Mouse (Mus musculus) intestine, embryonic 16.5 days (tissue): ENCODE measurements around the gene Actc1. TPM values are rescaled to one million over a fixed set of nuclear protein-coding genes. Genes with fewer than 3 reads are reported as not detected.

Source experiments
- ATAC-seq: fragments of 200-750 bp; cut with Nextera tagmentation; 2 replicates; pipeline ENCODE4 v1.8.0; 2017; ENCODE audit warnings: moderate TSS enrichment, moderate library complexity
- H3K27ac ChIP-seq: fragments of 300-500 bp; sonication (generic); 2 replicates; pipeline ENCODE4 v1.5.1; 2014; ENCODE audit warnings: mild to moderate bottlenecking, low read length
- H3K27me3 ChIP-seq: fragments of 300-500 bp; sonication (generic); replicated peaks from 2 replicates; pipeline ENCODE4 v1.6.1; 2014; ENCODE audit warnings: low read length, control low read depth, mixed read lengths; ENCODE audit not compliant: control insufficient read depth, insufficient read depth
- H3K36me3 ChIP-seq: fragments of 300-500 bp; sonication (generic); 2 replicates; pipeline ENCODE4 v1.6.1; 2014; ENCODE audit warnings: low read length, control low read depth; ENCODE audit not compliant: control insufficient read depth, insufficient read depth
- H3K4me1 ChIP-seq: fragments of 300-500 bp; sonication (generic); 2 replicates; pipeline ENCODE4 v1.6.1; 2014; ENCODE audit warnings: low read length, control low read depth, mixed read lengths; ENCODE audit not compliant: control insufficient read depth, insufficient read depth
- H3K4me2 ChIP-seq: fragments of 300-500 bp; sonication (generic); 2 replicates; pipeline ENCODE4 v1.6.1; 2014; ENCODE audit warnings: low read depth, low read length, control low read depth
- H3K4me3 ChIP-seq: fragments of 300-500 bp; sonication (generic); 2 replicates; pipeline ENCODE4 v1.5.1; 2014; ENCODE audit warnings: mild to moderate bottlenecking, low read length
- H3K9ac ChIP-seq: fragments of 300-500 bp; sonication (generic); 2 replicates; pipeline ENCODE4 v1.6.1; 2014; ENCODE audit warnings: low read depth, low read length
- H3K9me3 ChIP-seq: fragments of 300-500 bp; sonication (generic); 2 replicates; pipeline ENCODE4 v1.6.1; 2016; ENCODE audit warnings: low read length, control low read depth; ENCODE audit not compliant: control insufficient read depth
- WGBS: fragments of 180-500 bp; shearing (Covaris S2); extraction: QIAGEN DNeasy Blood & Tissue Kit; methylation state at CpG from one replicate; pipeline ENCODE4 v1.1.7; 2014; 5-methylcytosine and 5-hydroxymethylcytosine counted together
- polyA plus RNA-seq: library from polyadenylated mRNA; unstranded; fragments of >200 nt; fragmentation: Nextera tagmentation; extraction: Ambion mirVana; gene quantifications from 2 replicates; pipeline ENCODE4 v1.2.1, GENCODE M21; 2015

Gene Actc1
- polyA plus RNA-seq, 1 experiment from 2014 or later: 41.1 TPM

GRCm38 (mm10) chr2:114093577-114093976 lies 40.2 kb upstream of the Actc1 start:
- Histone ChIP-seq H3K4me3 (no peak overlapping the region), H3K27me3 (no peaks in the 10 kb centered on the region), H3K36me3 (no peaks in the 10 kb centered on the region), H3K4me1 (no peaks in the 10 kb centered on the region), H3K27ac (no peak overlapping the region), H3K9ac (no peak overlapping the region), H3K4me2 (no peak overlapping the region), H3K9me3 (no peaks in the 10 kb centered on the region)
- no peak for ATAC-seq
- WGBS: 63% methylated on average over 9 of the region's 9 CpGs

DNA sequence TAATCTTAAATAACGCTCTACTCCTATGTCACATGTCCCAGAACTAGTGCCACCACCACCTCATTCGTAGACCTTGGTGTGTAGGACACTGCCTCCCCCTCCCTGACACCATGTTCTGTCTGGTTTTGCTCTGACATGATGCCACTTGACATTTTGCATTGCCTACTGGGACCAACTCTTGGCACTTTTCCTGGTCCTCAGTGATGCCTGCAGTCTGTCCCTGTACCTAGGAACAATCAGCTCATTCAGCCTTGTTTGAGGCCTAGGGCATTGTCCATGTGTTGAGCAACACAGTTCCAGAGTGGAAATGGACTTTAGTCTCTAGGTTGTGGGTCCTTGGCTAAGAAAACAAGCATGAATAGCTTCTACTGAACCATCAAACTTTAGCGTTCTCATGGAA lies 36.5 kb upstream of the Actc1 start:
- Histone ChIP-seq H3K4me2 (no peak overlapping the region), H3K4me1 (no peaks in the 10 kb centered on the region), H3K36me3 (no peaks in the 10 kb centered on the region), H3K9me3 (no peaks in the 10 kb centered on the region), H3K4me3 (no peak overlapping the region), H3K27ac (no peak overlapping the region), H3K9ac (no peak overlapping the region), H3K27me3 (no peaks in the 10 kb centered on the region)
- WGBS: 84% methylated on average over 3 of the region's 3 CpGs
- ATAC-seq: peak; percentile 73

- Histone ChIP-seq H3K9ac (no peak overlapping the region), H3K4me1 (no peaks in the 10 kb centered on the region), H3K36me3 (no peaks in the 10 kb centered on the region), H3K4me3 (no peak overlapping the region), H3K9me3 (no peaks in the 10 kb centered on the region), H3K27me3 (no peaks in the 10 kb centered on the region), H3K27ac (no peak overlapping the region), H3K4me2 (no peak overlapping the region)
- WGBS: 72% methylated on average over 1 of the region's 1 CpGs
- ATAC-seq: no peak
Measured at GRCm38 (mm10) chr2:114087271-114087670, 33.9 kb upstream of the Actc1 start.

GRCm38 (mm10) chr2:114071876-114072275 lies 18.5 kb upstream of the Actc1 start:
- H3K4me1 ChIP-seq: no peaks in the 10 kb centered on the region
- H3K4me2 ChIP-seq: no peak overlapping the region
- no peak overlapping the region for H3K27ac ChIP-seq
- H3K9me3 ChIP-seq: no peaks in the 10 kb centered on the region
- no peaks in the 10 kb centered on the region for H3K27me3 ChIP-seq
- no peak overlapping the region for H3K4me3 ChIP-seq
- H3K36me3 ChIP-seq: no peaks in the 10 kb centered on the region
- WGBS: 88% methylated on average over 2 of the region's 2 CpGs
- H3K9ac ChIP-seq: no peak overlapping the region
- ATAC-seq: no peak

DNA sequence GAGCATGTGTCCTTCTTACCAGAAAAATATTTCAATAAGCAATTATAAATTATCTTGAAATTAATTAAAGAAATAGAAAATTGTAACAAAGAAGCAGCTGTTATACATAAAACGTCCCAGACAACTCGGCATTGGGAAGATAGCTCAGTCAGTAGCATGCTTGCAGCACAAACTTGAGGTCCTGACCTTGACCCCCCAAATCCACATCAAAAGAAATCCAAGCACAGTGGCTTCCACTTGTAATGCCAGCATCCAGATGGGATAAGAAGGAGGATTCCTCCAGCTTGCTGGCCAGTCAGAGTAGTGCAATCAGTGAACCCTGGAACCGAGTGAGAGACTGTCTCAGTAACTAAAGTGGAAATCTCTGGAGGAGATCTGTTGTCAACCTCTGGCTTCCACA lies 12.9 kb upstream of the Actc1 start:
- Histone ChIP-seq H3K27ac (no peak overlapping the region), H3K4me2 (no peak overlapping the region), H3K9me3 (no peaks in the 10 kb centered on the region), H3K27me3 (no peaks in the 10 kb centered on the region), H3K4me1 (no peaks in the 10 kb centered on the region), H3K4me3 (no peak overlapping the region), H3K36me3 (no peaks in the 10 kb centered on the region), H3K9ac (no peak overlapping the region)
- ATAC-seq: no peak
- WGBS: 68% methylated on average over 3 of the region's 3 CpGs

- H3K4me3 ChIP-seq: no peak overlapping the region
- H3K9ac ChIP-seq: no peak overlapping the region
- no peaks in the 10 kb centered on the region for H3K36me3 ChIP-seq
- no peaks in the 10 kb centered on the region for H3K4me1 ChIP-seq
- H3K9me3 ChIP-seq: no peaks in the 10 kb centered on the region
- H3K4me2 ChIP-seq: no peak overlapping the region
- WGBS: 70% methylated on average over 2 of the region's 2 CpGs
- no peak overlapping the region for H3K27ac ChIP-seq
- ATAC-seq: no peak
- H3K27me3 ChIP-seq: no peaks in the 10 kb centered on the region
Measured at GRCm38 (mm10) chr2:114064004-114064403, 10.7 kb upstream of the Actc1 start.

- ATAC-seq: no peak
- Histone ChIP-seq H3K4me3 (no peak overlapping the region), H3K27me3 (no peaks in the 10 kb centered on the region), H3K9me3 (no peaks in the 10 kb centered on the region), H3K27ac (no peak overlapping the region), H3K4me2 (no peak overlapping the region), H3K4me1 (no peaks in the 10 kb centered on the region), H3K36me3 (no peaks in the 10 kb centered on the region), H3K9ac (no peak overlapping the region)
- WGBS: 45% methylated on average over 6 of the region's 6 CpGs
Measured at GRCm38 (mm10) chr2:114060071-114060591, 6.8 kb upstream of the Actc1 start.

GRCm38 (mm10) chr2:114059608-114060007 lies 6.3 kb upstream of the Actc1 start:
- no peak for ATAC-seq

DNA sequence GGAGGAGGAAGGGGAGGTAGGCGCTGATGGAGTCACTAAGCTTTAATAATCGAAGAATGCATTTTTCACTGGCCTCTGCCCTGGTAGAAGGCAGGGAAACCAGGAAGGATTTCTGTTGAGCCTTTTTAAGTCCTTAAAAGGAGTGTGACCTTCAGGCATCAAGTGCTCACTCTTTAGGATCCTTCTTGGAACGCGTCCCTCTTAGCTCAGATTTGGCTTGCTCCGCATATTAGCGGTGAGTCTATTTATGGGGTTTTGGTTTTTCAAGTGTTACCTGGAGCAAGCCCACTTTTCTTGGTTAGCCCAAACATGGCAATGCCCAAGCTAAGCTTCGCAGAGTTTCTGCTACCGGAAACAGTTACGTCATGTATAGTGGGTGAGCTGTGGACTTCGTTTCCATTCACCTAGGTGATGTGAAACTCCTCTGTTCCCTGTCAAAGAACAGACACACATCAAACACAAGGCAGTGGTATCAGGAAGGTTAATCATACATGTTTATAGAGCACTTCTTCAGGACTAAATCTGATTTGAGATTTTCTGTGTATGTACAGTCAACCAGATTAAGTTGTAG lies 5.0 kb upstream of the Actc1 start:
- Histone ChIP-seq H3K4me1 (no peaks in the 10 kb centered on the region), H3K9me3 (no peaks in the 10 kb centered on the region), H3K4me2 (no peak overlapping the region), H3K36me3 (no peaks in the 10 kb centered on the region), H3K27ac (no peak overlapping the region), H3K27me3 (no peaks in the 10 kb centered on the region), H3K9ac (no peak overlapping the region), H3K4me3 (no peak overlapping the region)
- WGBS: 88% methylated on average over 10 of the region's 10 CpGs
- no peak for ATAC-seq

More at GRCm38 (mm10) chr2:114059608-114060007, 6.3 kb upstream of the Actc1 start:
- Histone ChIP-seq H3K4me3 (no peak overlapping the region), H3K36me3 (no peaks in the 10 kb centered on the region), H3K27me3 (no peaks in the 10 kb centered on the region), H3K4me2 (no peak overlapping the region), H3K27ac (no peak overlapping the region), H3K9me3 (no peaks in the 10 kb centered on the region), H3K9ac (no peak overlapping the region), H3K4me1 (no peaks in the 10 kb centered on the region)
- WGBS: 41% methylated on average over 1 of the region's 1 CpGs

- no peak overlapping the region for H3K4me3 ChIP-seq
- H3K9ac ChIP-seq: no peak overlapping the region
- no peak overlapping the region for H3K4me2 ChIP-seq
- no peaks in the 10 kb centered on the region for H3K36me3 ChIP-seq
- H3K4me1 ChIP-seq: no peaks in the 10 kb centered on the region
- no peaks in the 10 kb centered on the region for H3K9me3 ChIP-seq
- no peaks in the 10 kb centered on the region for H3K27me3 ChIP-seq
- no peak for ATAC-seq
- WGBS: 15% methylated on average over 10 of the region's 10 CpGs
- H3K27ac ChIP-seq: no peak overlapping the region
Measured at GRCm38 (mm10) chr2:114057303-114057853, 4.0 kb upstream of the Actc1 start.
